Mouse (Mus musculus): ENCODE results near the gene Fhl2.

DNA sequence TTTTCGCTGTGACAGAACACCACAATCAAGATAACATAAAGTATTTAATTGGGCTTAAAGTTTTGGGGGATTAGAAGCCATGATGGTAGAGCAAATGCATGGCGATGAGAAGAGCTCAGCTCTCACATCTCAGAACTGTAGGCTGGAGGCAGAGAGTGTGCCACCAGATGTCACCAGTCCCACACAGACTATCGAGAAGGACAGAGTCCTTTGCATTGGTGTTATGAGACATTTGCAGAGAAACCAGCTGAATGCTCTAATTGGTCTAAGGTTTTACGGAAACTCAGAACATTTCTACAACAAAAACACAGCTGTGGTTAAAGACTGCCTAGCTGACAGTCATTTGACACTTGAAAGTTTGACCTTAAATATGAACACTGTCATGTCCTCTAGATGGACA, 53.5 kb downstream of the Fhl2 start:
- TF ChIP-seq POLR2A (IDR thresholded peaks at IDR 0.05; ENCODE audit: control insufficient read depth, extremely low read depth, insufficient read depth, low read length, poor library complexity): no peak
- no peak for TF ChIP-seq CTCF (IDR thresholded peaks at IDR 0.05; ENCODE audit: borderline replicate concordance, control insufficient read depth, extremely low read depth, insufficient read depth, low read length, poor library complexity)

Measured in thymus, adult 2 months (tissue).